Mouse (Mus musculus) lung, postnatal 0 days (tissue): ENCODE data around the gene Elf2. TPM values are rescaled to one million over a fixed set of nuclear protein-coding genes. Genes with fewer than 3 reads are reported as not detected.

ENCODE experiments used
- ATAC-seq: fragments of 200-750 bp; cut with Nextera tagmentation; 2 replicates; pipeline ENCODE4 v1.8.0; 2017; ENCODE audit warnings: moderate library complexity
- DNase-seq: peaks from one replicate; pipeline ENCODE4 v3.0.0-alpha.2; 2016; ENCODE audit warnings: low spot score
- H3K27ac ChIP-seq: fragments of 300-500 bp; sonication (generic); 2 replicates; pipeline ENCODE4 v1.5.1; 2014; ENCODE audit warnings: antibody characterized with exemption, mild to moderate bottlenecking, low read length, mixed read lengths
- H3K27me3 ChIP-seq: fragments of 300-500 bp; sonication (generic); replicated peaks from 2 replicates; pipeline ENCODE4 v1.6.1; 2014; ENCODE audit warnings: low read length, mixed read lengths; ENCODE audit not compliant: insufficient read depth
- H3K36me3 ChIP-seq: fragments of 300-500 bp; sonication (generic); 2 replicates; pipeline ENCODE4 v1.6.1; 2014; ENCODE audit warnings: low read length, mixed read lengths; ENCODE audit not compliant: insufficient read depth
- H3K4me1 ChIP-seq: fragments of 300-500 bp; sonication (generic); 2 replicates; pipeline ENCODE4 v1.6.1; 2014; ENCODE audit warnings: antibody characterized with exemption, low read depth, low read length, mixed read lengths; ENCODE audit not compliant: insufficient read depth
- H3K4me2 ChIP-seq: fragments of 300-500 bp; sonication (generic); replicated peaks from 2 replicates; pipeline ENCODE4 v1.6.1; 2014; ENCODE audit warnings: low read depth, mild to moderate bottlenecking, low read length, moderate library complexity, mixed read lengths
- H3K4me3 ChIP-seq: fragments of 300-500 bp; sonication (generic); 2 replicates; pipeline ENCODE4 v1.5.1; 2014; ENCODE audit warnings: low read depth, low read length
- H3K9ac ChIP-seq: fragments of 300-500 bp; sonication (generic); replicated peaks from 2 replicates; pipeline ENCODE4 v1.6.1; 2014; ENCODE audit warnings: low read depth, mild to moderate bottlenecking
- H3K9me3 ChIP-seq: fragments of 300-500 bp; sonication (generic); 2 replicates; pipeline ENCODE4 v1.6.1; 2016; ENCODE audit warnings: low read length, mixed read lengths
- CTCF ChIP-seq: IDR thresholded peaks from 2 replicates; pipeline ENCODE4 v1.5.1; 2016; ENCODE audit warnings: antibody characterized with exemption, mild to moderate bottlenecking
- EP300 ChIP-seq: IDR thresholded peaks from 2 replicates; pipeline ENCODE4 v1.6.1; 2016; ENCODE audit warnings: antibody characterized with exemption, mild to moderate bottlenecking, control low read depth
- WGBS: fragments of 180-500 bp; shearing (Covaris S2); extraction: QIAGEN DNeasy Blood & Tissue Kit; methylation state at CpG from one replicate; pipeline ENCODE4 v1.1.7; 2014; 5-methylcytosine and 5-hydroxymethylcytosine counted together
- polyA plus RNA-seq: library from polyadenylated mRNA; unstranded; fragments of >200 nt; fragmentation: Nextera tagmentation; extraction: Ambion mirVana; gene quantifications from 2 replicates; pipeline ENCODE4 v1.2.1, GENCODE M21; 2015

The Elf2 gene
- polyA plus RNA-seq, 1 experiment from 2014 or later: 55.8 TPM

DNA sequence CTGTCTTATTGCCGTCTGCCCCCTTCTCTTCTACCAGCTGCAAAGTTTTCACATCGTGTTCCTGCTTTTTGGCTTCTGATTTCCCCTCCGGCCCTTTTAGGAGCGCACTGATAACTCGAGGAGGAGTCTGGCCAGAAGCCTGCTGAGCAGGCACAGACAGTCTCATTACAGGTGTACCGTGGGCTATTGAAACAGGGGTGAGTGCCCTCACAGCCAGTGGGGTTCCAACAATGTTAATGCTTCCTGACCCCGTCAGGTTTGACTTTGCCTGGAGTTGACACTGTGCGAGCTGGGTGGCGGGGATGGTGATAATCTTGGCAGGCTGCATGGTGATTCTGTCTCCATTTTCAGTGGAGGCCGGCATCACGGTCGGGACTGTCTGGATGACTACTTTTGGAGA is 84.0 kb downstream of the Elf2 start:
- Histone ChIP-seq H3K9me3 (no peaks in the 10 kb centered on the region), H3K27me3 (no peaks in the 10 kb centered on the region), H3K36me3 (peaks cover 35% of the 10 kb centered on the region), H3K4me2 (no peak overlapping the region), H3K4me3 (no peak overlapping the region), H3K27ac (no peak overlapping the region), H3K9ac (no peak overlapping the region), H3K4me1 (no peaks in the 10 kb centered on the region)
- ATAC-seq (no peak), DNase-seq (no peak)
- TF ChIP-seq CTCF (no peak), EP300 (no peak)
- WGBS: 84% methylated on average over 12 of the region's 12 CpGs

DNA sequence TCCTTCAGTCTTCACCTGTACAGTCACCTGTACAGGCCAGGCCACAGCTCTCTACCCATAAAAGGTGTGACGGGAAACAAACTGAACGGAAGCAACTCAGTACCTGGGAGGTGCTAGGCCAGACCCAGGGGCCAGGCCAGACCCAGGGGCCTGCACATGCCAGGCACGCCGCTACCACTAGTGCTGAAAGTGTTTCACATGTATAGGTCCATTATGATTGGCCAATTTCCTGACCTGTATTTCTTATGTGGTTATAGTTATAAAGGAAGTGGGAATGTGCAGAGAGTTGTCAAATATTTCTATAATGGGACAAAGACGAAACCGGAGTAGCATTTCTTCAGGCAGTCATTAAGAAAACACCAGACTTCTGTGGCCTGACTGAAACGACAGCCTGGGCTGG is 85.7 kb downstream of the Elf2 start:
- Histone ChIP-seq H3K36me3 (peaks cover 30% of the 10 kb centered on the region), H3K27ac (no peak overlapping the region), H3K4me1 (no peaks in the 10 kb centered on the region), H3K9ac (no peak overlapping the region), H3K4me3 (no peak overlapping the region), H3K9me3 (no peaks in the 10 kb centered on the region), H3K27me3 (no peaks in the 10 kb centered on the region), H3K4me2 (no peak overlapping the region)
- TF ChIP-seq EP300: no peak
- TF ChIP-seq CTCF: no peak
- ATAC-seq (no peak), DNase-seq (no peak)
- WGBS: 90% methylated on average over 7 of the region's 7 CpGs

DNA sequence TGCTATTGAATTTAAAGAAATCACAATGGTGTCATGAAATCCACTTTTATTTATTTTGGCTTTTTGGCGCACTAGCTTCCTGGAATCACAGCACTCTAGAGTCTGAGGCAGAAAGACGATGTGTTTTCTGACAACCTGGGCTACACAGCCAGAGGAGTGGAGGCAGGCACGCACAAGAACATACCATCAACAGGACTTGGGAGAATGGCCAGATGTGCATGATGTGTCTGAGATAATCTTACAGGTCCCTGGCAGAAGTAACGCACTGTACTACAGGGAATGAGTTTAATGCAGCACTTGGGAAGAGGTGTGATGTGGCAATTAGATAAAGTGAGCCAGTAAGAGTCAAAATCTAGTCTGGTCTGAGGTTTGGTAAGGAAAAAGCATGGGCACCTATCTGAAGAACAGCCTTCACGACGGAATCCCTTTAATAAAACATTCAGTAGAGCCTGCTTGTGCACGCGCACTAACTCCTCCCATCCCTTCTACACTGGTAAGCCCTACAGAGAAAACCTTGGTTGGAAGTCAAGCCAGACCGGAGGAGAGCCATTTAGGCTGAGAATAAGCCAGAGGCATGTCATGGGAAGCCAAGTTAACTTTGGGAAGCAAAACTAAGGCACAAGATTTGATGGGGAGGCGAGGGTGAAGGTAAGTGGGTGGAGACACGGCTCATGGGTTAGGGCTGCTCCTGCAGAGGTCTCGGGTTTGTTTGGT is 87.6 kb downstream of the Elf2 start:
- ATAC-seq (no peak), DNase-seq (no peak)
- H3K27ac ChIP-seq: no peak overlapping the region
- peaks cover 23% of the 10 kb centered on the region; the same call in 1 of the 2 replicates for H3K36me3 ChIP-seq
- WGBS: 86% methylated on average over 12 of the region's 12 CpGs
- no peak overlapping the region for H3K4me2 ChIP-seq
- H3K4me3 ChIP-seq: no peak overlapping the region
- H3K4me1 ChIP-seq: no peaks in the 10 kb centered on the region
- no peak for TF ChIP-seq EP300
- TF ChIP-seq CTCF: no peak
- H3K9ac ChIP-seq: no peak overlapping the region
- no peaks in the 10 kb centered on the region for H3K27me3 ChIP-seq
- H3K9me3 ChIP-seq: no peaks in the 10 kb centered on the region

DNA sequence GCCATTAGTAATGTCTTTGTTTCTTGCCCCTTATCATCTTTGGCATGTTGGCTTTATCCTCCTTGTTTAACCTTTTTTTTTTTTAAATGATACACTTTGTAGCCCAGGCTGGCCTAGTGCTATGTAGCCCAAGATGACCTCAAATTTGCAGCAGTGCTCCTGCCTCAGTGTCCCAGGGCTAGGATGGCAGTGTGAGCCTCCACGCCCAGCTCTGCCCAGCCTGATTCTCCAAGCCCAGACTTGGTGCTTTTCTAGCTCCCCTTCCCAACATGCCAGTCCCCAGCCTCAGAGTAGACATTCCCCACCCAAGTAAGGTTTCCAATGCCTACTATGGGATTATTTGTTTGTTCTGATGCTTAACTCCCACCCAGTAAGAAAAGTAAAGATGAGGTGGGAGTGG is 88.2 kb downstream of the Elf2 start:
- 94% methylated on average over 1 of the region's 1 CpGs for WGBS
- Histone ChIP-seq H3K27ac (no peak overlapping the region), H3K9me3 (no peaks in the 10 kb centered on the region), H3K27me3 (no peaks in the 10 kb centered on the region), H3K36me3 (peaks cover 17% of the 10 kb centered on the region; the same call in 1 of the 2 replicates), H3K9ac (no peak overlapping the region), H3K4me2 (no peak overlapping the region), H3K4me3 (no peak overlapping the region), H3K4me1 (no peaks in the 10 kb centered on the region)
- no peak for TF ChIP-seq CTCF
- no peak for TF ChIP-seq EP300
- ATAC-seq: no peak
- no peak for DNase-seq

DNA sequence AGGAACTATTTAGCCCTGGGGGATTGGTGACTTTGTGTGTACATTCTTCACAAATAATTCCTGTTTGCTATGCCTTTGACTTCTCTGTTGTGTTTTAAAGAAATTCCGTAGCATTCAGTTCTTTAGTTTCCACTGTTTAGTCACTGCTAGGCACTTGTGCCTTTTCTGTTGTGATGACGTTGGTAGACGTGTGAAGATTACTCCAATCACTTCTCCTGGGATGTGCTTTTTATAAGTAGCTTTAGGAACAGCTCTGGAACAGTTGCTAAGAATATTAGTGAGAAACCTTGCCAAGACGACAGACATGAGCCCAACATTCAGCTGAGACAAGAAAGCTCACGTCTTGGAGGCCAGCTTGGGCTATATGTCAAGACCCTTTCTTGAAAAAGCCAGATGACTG is 89.4 kb downstream of the Elf2 start:
- TF ChIP-seq EP300 (no peak), CTCF (no peak)
- Histone ChIP-seq H3K4me2 (no peak overlapping the region), H3K4me1 (no peaks in the 10 kb centered on the region), H3K9me3 (no peaks in the 10 kb centered on the region), H3K36me3 (peaks cover 5% of the 10 kb centered on the region; the same call in 1 of the 2 replicates), H3K9ac (no peak overlapping the region), H3K27ac (no peak overlapping the region), H3K27me3 (no peaks in the 10 kb centered on the region), H3K4me3 (no peak overlapping the region)
- WGBS: 70% methylated on average over 5 of the region's 5 CpGs
- no peak for ATAC-seq
- no peak for DNase-seq

DNA sequence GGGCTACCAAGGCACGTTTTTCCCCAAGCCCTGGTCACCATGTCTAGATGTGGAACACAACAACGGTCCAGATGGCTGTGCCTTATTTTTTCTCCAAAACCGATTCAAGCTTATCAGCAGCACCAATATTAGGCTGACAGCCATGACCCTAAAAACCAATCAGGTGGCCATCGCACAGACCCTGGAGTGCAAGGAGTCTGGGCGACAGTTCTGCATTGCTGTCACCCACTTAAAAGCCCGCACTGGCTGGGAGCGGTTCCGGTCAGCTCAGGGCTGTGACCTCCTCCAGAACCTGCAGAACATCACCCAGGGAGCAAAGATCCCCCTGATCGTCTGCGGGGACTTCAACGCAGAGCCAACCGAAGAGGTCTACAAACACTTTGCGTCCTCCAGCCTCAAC is 90.6 kb downstream of the Elf2 start:
- H3K4me1 ChIP-seq: no peaks in the 10 kb centered on the region
- no peak for ATAC-seq
- no peak overlapping the region for H3K4me2 ChIP-seq

More for the DNA sequence above, 90.6 kb downstream of the Elf2 start:
- Histone ChIP-seq H3K9me3 (no peaks in the 10 kb centered on the region), H3K27ac (no peak overlapping the region), H3K9ac (no peak overlapping the region), H3K4me3 (no peak overlapping the region), H3K27me3 (no peaks in the 10 kb centered on the region), H3K36me3 (peaks cover 5% of the 10 kb centered on the region; the same call in 1 of the 2 replicates)
- TF ChIP-seq EP300: no peak
- no peak for TF ChIP-seq CTCF
- WGBS: 90% methylated on average over 13 of the region's 13 CpGs
- DNase-seq: no peak
